Mouse (Mus musculus): Measurements from ENCODE around the gene B3gnt8. TPM values are rescaled to one million over a fixed set of nuclear protein-coding genes. Genes with fewer than 3 reads are reported as not detected.

B3gnt8 gene
- polyA plus RNA-seq, 1 experiment from 2014 or later, result 1.3 TPM

- H3K4me1 ChIP-seq, result peaks cover 23% of the 10 kb centered on the region
- peaks cover 33% of the 10 kb centered on the region for H3K27me3 ChIP-seq (replicated peaks; ENCODE audit: low read depth, poor library complexity, severe bottlenecking)
- no peak for DNase-seq (ENCODE audit: low spot score)
- no peaks in the 10 kb centered on the region for H3K9me3 ChIP-seq
- H3K36me3 ChIP-seq (replicated peaks), result peaks cover 57% of the 10 kb centered on the region
- no peak overlapping the region for H3K27ac ChIP-seq (replicated peaks)
- WGBS, result 82% methylated on average over 5 of the region's 5 CpGs
- no peak overlapping the region for H3K4me3 ChIP-seq
These were observed 1.6 kb upstream of the B3gnt8 start for GRCm38 (mm10) chr7:25624851-25625250.

- WGBS, result 76% methylated on average over 10 of the region's 10 CpGs
- no peak for DNase-seq (ENCODE audit: low spot score)
- Histone ChIP-seq H3K9me3 (no peaks in the 10 kb centered on the region), H3K27ac (replicated peaks) (no peak overlapping the region), H3K4me1 (peaks cover 20% of the 10 kb centered on the region), H3K36me3 (replicated peaks) (peaks cover 66% of the 10 kb centered on the region), H3K4me3 (no peak overlapping the region), H3K27me3 (replicated peaks; ENCODE audit: low read depth, poor library complexity, severe bottlenecking) (peaks cover 33% of the 10 kb centered on the region)
These were observed 732 bp upstream of the B3gnt8 start for GRCm38 (mm10) chr7:25625594-25626250.

GRCm38 (mm10) chr7:25627431-25628322 lies 1.2 kb downstream of the B3gnt8 start:
- 18% methylated on average over 38 of the region's 38 CpGs for WGBS
- peaks cover 65% of the 10 kb centered on the region for H3K36me3 ChIP-seq (replicated peaks)

GRCm38 (mm10) chr7:25628323-25628620 lies 1.8 kb downstream of the B3gnt8 start:
- H3K4me3 ChIP-seq, result peak overlapping the region; percentile 48; the same call in 1 of the 2 replicates
- peaks cover 65% of the 10 kb centered on the region for H3K36me3 ChIP-seq (replicated peaks)
- H3K27me3 ChIP-seq (replicated peaks; ENCODE audit: low read depth, poor library complexity, severe bottlenecking), result peaks cover 33% of the 10 kb centered on the region
- H3K4me1 ChIP-seq, result peaks cover 20% of the 10 kb centered on the region
- 61% methylated on average over 8 of the region's 8 CpGs for WGBS
- no peak overlapping the region for H3K27ac ChIP-seq (replicated peaks)
- no peaks in the 10 kb centered on the region for H3K9me3 ChIP-seq
- DNase-seq (ENCODE audit: low spot score), result no peak

More at GRCm38 (mm10) chr7:25627431-25628322, 1.2 kb downstream of the B3gnt8 start:
- Histone ChIP-seq H3K27ac (replicated peaks) (peak overlapping the region; percentile 48), H3K4me3 (peak overlapping the region; percentile 48), H3K27me3 (replicated peaks; ENCODE audit: low read depth, poor library complexity, severe bottlenecking) (peaks cover 33% of the 10 kb centered on the region), H3K4me1 (peaks cover 20% of the 10 kb centered on the region), H3K9me3 (no peaks in the 10 kb centered on the region)
- peak; percentile 75 for DNase-seq (ENCODE audit: low spot score)

GRCm38 (mm10) chr7:25632679-25633078 lies 6.2 kb downstream of the B3gnt8 start:
- H3K27me3 ChIP-seq (replicated peaks; ENCODE audit: low read depth, poor library complexity, severe bottlenecking), result peaks cover 17% of the 10 kb centered on the region
- H3K4me3 ChIP-seq, result no peak overlapping the region
- peaks cover 5% of the 10 kb centered on the region for H3K4me1 ChIP-seq
- peaks cover 69% of the 10 kb centered on the region for H3K36me3 ChIP-seq (replicated peaks)
- H3K27ac ChIP-seq (replicated peaks), result no peak overlapping the region
- no peaks in the 10 kb centered on the region for H3K9me3 ChIP-seq
- WGBS, result 94% methylated on average over 5 of the region's 5 CpGs
- no peak for DNase-seq (ENCODE audit: low spot score)

- DNase-seq (ENCODE audit: low spot score), result no peak
- Histone ChIP-seq H3K27ac (replicated peaks) (no peak overlapping the region), H3K4me3 (no peak overlapping the region), H3K4me1 (no peaks in the 10 kb centered on the region), H3K36me3 (replicated peaks) (peaks cover 65% of the 10 kb centered on the region), H3K9me3 (no peaks in the 10 kb centered on the region), H3K27me3 (replicated peaks; ENCODE audit: low read depth, poor library complexity, severe bottlenecking) (no peaks in the 10 kb centered on the region)
- WGBS, result 73% methylated on average over 3 of the region's 3 CpGs
These were observed 9.9 kb downstream of the B3gnt8 start for GRCm38 (mm10) chr7:25636373-25636772.

GRCm38 (mm10) chr7:25637099-25637498 lies 10.6 kb downstream of the B3gnt8 start:
- 88% methylated on average over 5 of the region's 5 CpGs for WGBS
- Histone ChIP-seq H3K4me1 (no peaks in the 10 kb centered on the region), H3K9me3 (no peaks in the 10 kb centered on the region), H3K27me3 (replicated peaks; ENCODE audit: low read depth, poor library complexity, severe bottlenecking) (no peaks in the 10 kb centered on the region), H3K27ac (replicated peaks) (no peak overlapping the region), H3K4me3 (no peak overlapping the region), H3K36me3 (replicated peaks) (peaks cover 61% of the 10 kb centered on the region)
- DNase-seq (ENCODE audit: low spot score), result no peak

GRCm38 (mm10) chr7:25639754-25640153 lies 13.3 kb downstream of the B3gnt8 start:
- no peaks in the 10 kb centered on the region for H3K9me3 ChIP-seq
- WGBS, result 90% methylated on average over 4 of the region's 4 CpGs
- H3K27me3 ChIP-seq (replicated peaks; ENCODE audit: low read depth, poor library complexity, severe bottlenecking), result no peaks in the 10 kb centered on the region
- no peaks in the 10 kb centered on the region for H3K4me1 ChIP-seq
- peaks cover 48% of the 10 kb centered on the region for H3K36me3 ChIP-seq (replicated peaks)
- DNase-seq (ENCODE audit: low spot score), result no peak
- no peak overlapping the region for H3K4me3 ChIP-seq
- H3K27ac ChIP-seq (replicated peaks), result no peak overlapping the region

- H3K27me3 ChIP-seq (replicated peaks; ENCODE audit: low read depth, poor library complexity, severe bottlenecking), result no peaks in the 10 kb centered on the region
- H3K27ac ChIP-seq (replicated peaks), result no peak overlapping the region
- DNase-seq (ENCODE audit: low spot score), result no peak
- WGBS, result 83% methylated on average over 10 of the region's 10 CpGs
- no peaks in the 10 kb centered on the region for H3K9me3 ChIP-seq
- peaks cover 5% of the 10 kb centered on the region; the same call in 1 of the 2 replicates for H3K4me1 ChIP-seq
- H3K36me3 ChIP-seq (replicated peaks), result peaks cover 18% of the 10 kb centered on the region
- no peak overlapping the region for H3K4me3 ChIP-seq
These were observed 17.7 kb downstream of the B3gnt8 start for GRCm38 (mm10) chr7:25644136-25644535.

- Histone ChIP-seq H3K27me3 (replicated peaks; ENCODE audit: low read depth, poor library complexity, severe bottlenecking) (no peaks in the 10 kb centered on the region), H3K36me3 (replicated peaks) (peaks cover 18% of the 10 kb centered on the region), H3K27ac (replicated peaks) (no peak overlapping the region), H3K4me3 (no peak overlapping the region), H3K9me3 (no peaks in the 10 kb centered on the region), H3K4me1 (peaks cover 10% of the 10 kb centered on the region)
- DNase-seq (ENCODE audit: low spot score), result no peak
- WGBS, result 79% methylated on average over 4 of the region's 4 CpGs
These were observed 18.2 kb downstream of the B3gnt8 start for GRCm38 (mm10) chr7:25644631-25645030.

GRCm38 (mm10) chr7:25645074-25645473 lies 18.6 kb downstream of the B3gnt8 start:
- DNase-seq (ENCODE audit: low spot score), result no peak
- WGBS, result 56% methylated on average over 14 of the region's 14 CpGs
- no peak overlapping the region for H3K4me3 ChIP-seq
- no peak overlapping the region for H3K27ac ChIP-seq (replicated peaks)
- H3K27me3 ChIP-seq (replicated peaks; ENCODE audit: low read depth, poor library complexity, severe bottlenecking), result no peaks in the 10 kb centered on the region
- no peaks in the 10 kb centered on the region for H3K9me3 ChIP-seq
- H3K4me1 ChIP-seq, result peaks cover 11% of the 10 kb centered on the region
- H3K36me3 ChIP-seq (replicated peaks), result peaks cover 18% of the 10 kb centered on the region

GRCm38 (mm10) chr7:25647574-25648123 lies 21.2 kb downstream of the B3gnt8 start:
- WGBS, result 56% methylated on average over 5 of the region's 5 CpGs
- H3K36me3 ChIP-seq (replicated peaks), result peaks cover 5% of the 10 kb centered on the region; the same call in 1 of the 2 replicates
- H3K27me3 ChIP-seq (replicated peaks; ENCODE audit: low read depth, poor library complexity, severe bottlenecking), result no peaks in the 10 kb centered on the region
- H3K4me3 ChIP-seq, result no peak overlapping the region
- no peaks in the 10 kb centered on the region for H3K9me3 ChIP-seq
- no peak for DNase-seq (ENCODE audit: low spot score)
- H3K4me1 ChIP-seq, result peaks cover 11% of the 10 kb centered on the region
- no peak overlapping the region for H3K27ac ChIP-seq (replicated peaks)
